Mouse (Mus musculus) testis, adult 2 months (tissue): ENCODE results near the gene Tmem203.

ENCODE experiments used
- CTCF ChIP-seq: fragments of 200-500 bp; IDR thresholded peaks from 2 replicates; pipeline ENCODE4 v1.5.1; 2012; ENCODE audit warnings: low read depth, mild to moderate bottlenecking, inconsistent platforms, low read length, moderate library complexity; ENCODE audit not compliant: control insufficient read depth, insufficient read depth, insufficient replicate concordance
- POLR2A ChIP-seq: fragments of 200-500 bp; IDR thresholded peaks from 2 replicates; pipeline ENCODE4 v1.6.1; 2012; ENCODE audit warnings: low read depth, mild to moderate bottlenecking, inconsistent platforms, low read length, moderate library complexity; ENCODE audit not compliant: control insufficient read depth

GRCm38 (mm10) chr2:25261870-25262269, 6.6 kb downstream of the Tmem203 start:
- no peak for TF ChIP-seq POLR2A
- no peak for TF ChIP-seq CTCF
